Mouse (Mus musculus) thymus, adult 2 months (tissue): ENCODE measurements around the gene Phyhd1.

Experiments
- CTCF ChIP-seq: fragments of 200-500 bp; IDR thresholded peaks from 2 replicates; pipeline ENCODE4 v1.5.1; 2012; ENCODE audit warnings: mild to moderate bottlenecking, control low read depth, low read length, moderate library complexity, borderline replicate concordance; ENCODE audit not compliant: control insufficient read depth, poor library complexity, insufficient read depth; ENCODE audit errors: extremely low read depth
- POLR2A ChIP-seq: fragments of 200-500 bp; IDR thresholded peaks from 2 replicates; pipeline ENCODE4 v1.6.1; 2012; ENCODE audit warnings: mild to moderate bottlenecking, low read length, control low read depth, moderate library complexity; ENCODE audit not compliant: control insufficient read depth, poor library complexity, insufficient read depth; ENCODE audit errors: extremely low read depth

GRCm38 (mm10) chr2:30257699-30258460 is 8.1 kb upstream of the Phyhd1 start:
- no peak for TF ChIP-seq CTCF
- no peak for TF ChIP-seq POLR2A
